Mouse (Mus musculus) myocyte (in vitro differentiated cells): ENCODE measurements at regions not wholly inside any gene's neighbourhood (a gene's known extent, or its start where the extent isn't known, plus 50 kb on each side); places are given as distances from the start of the nearest gene placed in this dataset.

ENCODE experiments used
- H3K27me3 ChIP-seq: one replicate; pipeline ENCODE4 v1.6.1; 2011; ENCODE audit not compliant: control insufficient read depth, insufficient read depth, insufficient read length
- H3K36me3 ChIP-seq: one replicate; pipeline ENCODE4 v1.6.1; 2011; ENCODE audit not compliant: control insufficient read depth, insufficient read depth
- H3K4me2 ChIP-seq: one replicate; pipeline ENCODE4 v1.6.1; 2011; ENCODE audit warnings: low read depth, control low read depth
- H3K4me3 ChIP-seq: one replicate; pipeline ENCODE4 v1.5.1; 2011; ENCODE audit warnings: mild to moderate bottlenecking, control low read depth, moderate library complexity
- H3K79me2 ChIP-seq: one replicate; pipeline ENCODE4 v1.6.1; 2011; ENCODE audit not compliant: control insufficient read depth, insufficient read depth
- H3ac ChIP-seq: one replicate; pipeline ENCODE4 v1.6.1; 2011; ENCODE audit not compliant: control insufficient read depth, insufficient read length
- CEBPB ChIP-seq: IDR thresholded peaks from 2 replicates; pipeline ENCODE4 v1.6.1; 2011; ENCODE audit warnings: mild to moderate bottlenecking, moderate library complexity; ENCODE audit not compliant: poor library complexity, insufficient read depth, severe bottlenecking
- E2F4 ChIP-seq: IDR thresholded peaks from one replicate; pipeline ENCODE4 v1.6.1; 2011; ENCODE audit warnings: mild to moderate bottlenecking, control low read depth, moderate library complexity; ENCODE audit not compliant: insufficient read depth
- MAX ChIP-seq: IDR thresholded peaks from one replicate; pipeline ENCODE4 v1.6.1; 2011; ENCODE audit warnings: low read depth, mild to moderate bottlenecking, control low read depth
- MYOD1 ChIP-seq, 3 experiments: IDR thresholded peaks; one replicate each; pipeline ENCODE4 v1.6.1; 2011; ENCODE audit warnings: control low read depth in 2 of 3, low read depth in 2 of 3, mild to moderate bottlenecking in 2 of 3, moderate library complexity in 1 of 3; ENCODE audit not compliant: insufficient read length in 2 of 3, control insufficient read depth in 1 of 3
- MYOG ChIP-seq, 3 experiments: IDR thresholded peaks; one replicate each; pipeline ENCODE4 v1.6.1; 2011; ENCODE audit warnings: control low read depth in 2 of 3, low read depth in 2 of 3, mild to moderate bottlenecking in 2 of 3; ENCODE audit not compliant: insufficient read length in 2 of 3, control insufficient read depth in 1 of 3, insufficient read depth in 1 of 3
- POLR2A ChIP-seq: IDR thresholded peaks from one replicate; pipeline ENCODE4 v1.6.1; 2011; ENCODE audit warnings: low read depth, mild to moderate bottlenecking, control low read depth, moderate library complexity; ENCODE audit not compliant: insufficient read length
- POLR2AphosphoS2 ChIP-seq: IDR thresholded peaks from one replicate; pipeline ENCODE4 v1.6.1; 2011; ENCODE audit warnings: low read depth, control low read depth; ENCODE audit not compliant: insufficient read length
- REST ChIP-seq: IDR thresholded peaks from one replicate; pipeline ENCODE4 v1.6.1; 2011; ENCODE audit warnings: mild to moderate bottlenecking, control low read depth, moderate library complexity; ENCODE audit not compliant: insufficient read depth, insufficient read length
- SRF ChIP-seq: IDR thresholded peaks from one replicate; pipeline ENCODE4 v1.6.1; 2011; ENCODE audit warnings: low read depth; ENCODE audit not compliant: control insufficient read depth, insufficient read length
- TCF12 ChIP-seq: IDR thresholded peaks from one replicate; pipeline ENCODE4 v1.6.1; 2011; ENCODE audit warnings: mild to moderate bottlenecking, control low read depth; ENCODE audit not compliant: poor library complexity, insufficient read depth, severe bottlenecking
- TCF3 ChIP-seq: IDR thresholded peaks from one replicate; pipeline ENCODE4 v1.6.1; 2011; ENCODE audit warnings: low read depth, control low read depth; ENCODE audit not compliant: insufficient read length
- USF1 ChIP-seq: IDR thresholded peaks from one replicate; pipeline ENCODE4 v1.6.1; 2011; ENCODE audit warnings: low read depth, mild to moderate bottlenecking, control low read depth, moderate library complexity

DNA sequence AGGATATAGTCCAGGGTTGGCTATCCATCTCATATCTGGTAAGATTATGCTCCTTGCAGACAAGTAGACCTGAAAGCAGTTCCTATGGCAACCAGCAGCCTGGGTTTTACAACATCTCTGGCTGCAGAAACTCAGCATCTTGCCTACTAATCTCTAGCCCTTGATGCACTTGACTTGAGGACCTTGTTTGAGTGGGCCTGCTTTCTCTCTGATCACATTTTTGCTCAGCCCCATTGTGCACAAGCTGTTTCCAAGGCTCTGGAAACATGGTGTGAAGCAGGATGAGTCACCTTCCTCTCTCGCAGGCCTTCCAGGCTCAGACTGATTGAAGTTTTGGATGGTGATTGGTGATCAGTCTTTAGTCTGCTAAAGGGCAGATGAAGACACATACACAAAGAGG, 224.4 kb upstream of the Eef2kmt start:
- TF ChIP-seq TCF12, result no peak
- no peak for TF ChIP-seq SRF
- TF ChIP-seq POLR2AphosphoS2, result no peak
- TF ChIP-seq TCF3, result no peak
- TF ChIP-seq MYOD1 (IDR thresholded peaks at IDR 0.05; ENCODE audit: control insufficient read depth in 1 of 3, insufficient read length in 2 of 3, low read depth in 2 of 3), result no peak
- no peak for TF ChIP-seq CEBPB
- TF ChIP-seq E2F4, result no peak
- no peak for TF ChIP-seq REST
- no peak for TF ChIP-seq POLR2A
- TF ChIP-seq USF1, result no peak
- no peak for TF ChIP-seq MAX
- no peak for TF ChIP-seq MYOG (IDR thresholded peaks at IDR 0.05; ENCODE audit: control insufficient read depth in 1 of 3, insufficient read depth in 1 of 3, insufficient read length in 2 of 3, low read depth in 2 of 3)
- Histone ChIP-seq H3K4me2 (no peak overlapping the region), H3K79me2 (no peaks in the 10 kb centered on the region), H3K27me3 (no peaks in the 10 kb centered on the region), H3K4me3 (no peak overlapping the region), H3ac (no peak overlapping the region), H3K36me3 (no peaks in the 10 kb centered on the region)

DNA sequence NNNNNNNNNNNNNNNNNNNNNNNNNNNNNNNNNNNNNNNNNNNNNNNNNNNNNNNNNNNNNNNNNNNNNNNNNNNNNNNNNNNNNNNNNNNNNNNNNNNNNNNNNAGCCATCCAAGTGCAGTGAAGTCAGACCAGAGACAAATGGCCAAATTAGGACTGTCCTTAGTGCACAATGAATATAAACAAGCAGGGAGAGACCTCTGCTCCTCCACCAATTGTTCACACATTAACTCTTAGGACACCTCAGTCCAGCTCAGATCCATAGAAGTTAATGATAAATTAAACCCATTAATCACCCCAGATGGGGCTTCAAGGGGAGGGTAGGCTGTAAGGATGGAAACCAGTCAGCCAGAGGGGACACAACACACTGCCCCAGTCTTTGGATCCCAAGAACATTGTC, 223.2 kb upstream of the Eef2kmt start:
- TF ChIP-seq REST (no peak), MYOD1 (IDR thresholded peaks at IDR 0.05; ENCODE audit: control insufficient read depth in 1 of 3, insufficient read length in 2 of 3, low read depth in 2 of 3) (no peak), MYOG (IDR thresholded peaks at IDR 0.05; ENCODE audit: control insufficient read depth in 1 of 3, insufficient read depth in 1 of 3, insufficient read length in 2 of 3, low read depth in 2 of 3) (no peak)
- H3K79me2 ChIP-seq, result no peaks in the 10 kb centered on the region
- no peaks in the 10 kb centered on the region for H3K27me3 ChIP-seq
- no peak overlapping the region for H3K4me3 ChIP-seq
- no peaks in the 10 kb centered on the region for H3K36me3 ChIP-seq
- no peak overlapping the region for H3ac ChIP-seq
- no peak overlapping the region for H3K4me2 ChIP-seq

DNA sequence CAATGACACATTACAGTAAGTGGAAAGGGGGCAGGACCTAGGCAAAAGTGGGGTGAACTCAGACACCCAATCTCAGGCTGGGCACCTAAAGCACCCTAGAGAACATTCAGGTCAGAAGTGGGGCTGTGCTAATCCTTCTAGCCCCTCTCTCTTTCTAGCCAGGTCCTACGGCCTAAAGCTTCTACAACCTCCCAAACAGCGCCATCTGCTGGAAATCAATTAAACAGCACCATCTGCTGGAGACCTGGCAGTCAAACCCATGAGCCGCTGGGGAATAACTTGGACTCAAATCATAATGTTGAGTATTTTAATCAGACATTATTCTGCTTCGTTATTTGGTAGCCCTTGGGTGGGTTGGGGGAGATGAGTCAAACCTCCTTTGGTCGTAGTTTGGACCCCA, 215.5 kb upstream of the Eef2kmt start:
- Histone ChIP-seq H3K4me3 (no peak overlapping the region), H3K79me2 (no peaks in the 10 kb centered on the region), H3K27me3 (no peaks in the 10 kb centered on the region), H3ac (no peak overlapping the region), H3K36me3 (no peaks in the 10 kb centered on the region), H3K4me2 (no peak overlapping the region)
- TF ChIP-seq SRF (no peak), E2F4 (no peak), POLR2AphosphoS2 (no peak), REST (no peak), CEBPB (no peak), TCF12 (no peak), MYOD1 (IDR thresholded peaks at IDR 0.05; ENCODE audit: control insufficient read depth in 1 of 3, insufficient read length in 2 of 3, low read depth in 2 of 3) (no peak), POLR2A (no peak), MAX (no peak), TCF3 (no peak), USF1 (no peak), MYOG (IDR thresholded peaks at IDR 0.05; ENCODE audit: control insufficient read depth in 1 of 3, insufficient read depth in 1 of 3, insufficient read length in 2 of 3, low read depth in 2 of 3) (no peak)

DNA sequence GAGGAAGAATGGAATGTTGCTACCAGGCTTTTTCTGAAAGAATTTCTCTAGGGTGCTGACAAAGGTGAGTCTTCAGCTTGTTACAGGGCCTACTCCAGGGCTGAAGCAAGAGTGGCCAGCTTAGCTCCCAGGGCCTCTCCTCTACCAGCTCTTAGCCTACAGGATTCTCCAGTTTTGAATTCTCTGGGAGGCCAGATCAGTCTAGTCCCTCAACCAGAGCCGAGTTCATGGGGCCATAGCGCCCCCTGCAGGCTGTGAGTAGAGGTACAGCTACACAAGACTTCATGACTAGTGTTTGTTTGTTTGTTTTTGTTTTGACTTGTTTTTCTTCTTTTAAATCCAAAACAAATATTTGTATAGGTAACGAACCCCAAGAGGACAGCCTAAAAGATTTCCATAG, 211.8 kb upstream of the Eef2kmt start:
- Histone ChIP-seq H3K79me2 (no peaks in the 10 kb centered on the region), H3K4me2 (no peak overlapping the region), H3K27me3 (no peaks in the 10 kb centered on the region), H3ac (no peak overlapping the region), H3K36me3 (no peaks in the 10 kb centered on the region), H3K4me3 (no peak overlapping the region)
- TF ChIP-seq CEBPB (no peak), TCF12 (no peak), MYOG (IDR thresholded peaks at IDR 0.05; ENCODE audit: control insufficient read depth in 1 of 3, insufficient read depth in 1 of 3, insufficient read length in 2 of 3, low read depth in 2 of 3) (no peak), SRF (no peak), USF1 (no peak), REST (no peak), POLR2A (no peak), MYOD1 (IDR thresholded peaks at IDR 0.05; ENCODE audit: control insufficient read depth in 1 of 3, insufficient read length in 2 of 3, low read depth in 2 of 3) (no peak), POLR2AphosphoS2 (no peak), TCF3 (no peak), E2F4 (no peak), MAX (no peak)

DNA sequence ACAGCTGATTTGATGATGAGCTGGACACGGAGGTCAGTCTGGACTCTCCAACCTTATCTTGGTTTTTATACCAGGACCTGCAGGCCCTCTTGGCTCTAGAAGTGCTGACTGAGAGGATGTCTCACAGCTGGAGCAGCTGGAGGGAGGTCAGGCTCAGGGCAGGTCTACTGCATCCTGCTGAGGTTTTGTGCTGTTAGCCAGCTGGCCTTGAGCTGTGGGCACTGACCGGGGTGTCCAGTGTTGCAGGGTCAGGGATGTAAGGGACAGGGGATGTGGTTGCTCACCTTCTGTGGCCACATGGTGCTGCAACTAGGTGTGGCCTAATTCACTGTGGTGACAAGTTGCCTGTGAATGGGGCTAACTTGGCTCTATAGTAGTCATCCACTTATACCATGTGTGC, 211.0 kb upstream of the Eef2kmt start:
- Histone ChIP-seq H3ac (no peak overlapping the region), H3K4me3 (no peak overlapping the region)
- TF ChIP-seq POLR2A (no peak), MYOG (IDR thresholded peaks at IDR 0.05; ENCODE audit: control insufficient read depth in 1 of 3, insufficient read depth in 1 of 3, insufficient read length in 2 of 3, low read depth in 2 of 3) (no peak), E2F4 (no peak), MAX (no peak), POLR2AphosphoS2 (no peak), MYOD1 (IDR thresholded peaks at IDR 0.05; ENCODE audit: control insufficient read depth in 1 of 3, insufficient read length in 2 of 3, low read depth in 2 of 3) (no peak), TCF3 (no peak), CEBPB (no peak), SRF (no peak), REST (no peak), USF1 (no peak), TCF12 (no peak)

More for the DNA sequence above, 211.0 kb upstream of the Eef2kmt start:
- no peaks in the 10 kb centered on the region for H3K79me2 ChIP-seq
- H3K36me3 ChIP-seq, result no peaks in the 10 kb centered on the region
- H3K27me3 ChIP-seq, result no peaks in the 10 kb centered on the region
- H3K4me2 ChIP-seq, result no peak overlapping the region
